Mouse (Mus musculus) inflammation-experienced regulatory T-cells, adult 6 months (primary cell): ENCODE results near the gene Irf5. TPM values are rescaled to one million over a fixed set of nuclear protein-coding genes. Genes with fewer than 3 reads are reported as not detected.

Source experiments
- polyA plus RNA-seq, 3 experiments: library from polyadenylated mRNA; unstranded; fragments of 100-300 nt; shearing (Covaris generic); gene quantifications; one replicate each; pipeline ENCODE4 v1.2.1; 2017

Irf5 gene
- polyA plus RNA-seq, 3 experiments from 2014 or later = 19.2 to 26.7 (median 20.9) TPM

Other genes starting within 250 kb of the Irf5 start
- under 1 TPM in 1 of 3 experiments, not detected in 2; 0.50 TPM for gene Fam71f2, start 247.0 kb upstream of the Irf5 start, polyA plus RNA-seq
- not detected for gene Fam71f1, start 207.5 kb upstream of the Irf5 start, polyA plus RNA-seq
- 10 to 100 TPM; 60.2 to 63.2 (median 62.6) TPM for gene Calu, start 178.6 kb upstream of the Irf5 start, polyA plus RNA-seq
- under 1 TPM; 0.38 to 0.66 (median 0.66) TPM for gene Opn1sw, start 138.2 kb upstream of the Irf5 start, polyA plus RNA-seq
- 1 to 10 TPM in 2 of 3 experiments, under 1 TPM in 1; 0.65 to 1.1 (median 1.0) TPM for gene Ccdc136, start 130.3 kb upstream of the Irf5 start, polyA plus RNA-seq
- gene Flnc, start 93.4 kb upstream of the Irf5 start, polyA plus RNA-seq = not detected
- gene Atp6v1f, start 58.9 kb upstream of the Irf5 start, polyA plus RNA-seq = 100 to 1,000 TPM; 332 to 391 (median 358) TPM
- gene Atp6v1fnb, start 55.2 kb upstream of the Irf5 start, polyA plus RNA-seq = not detected
- under 1 TPM in 1 of 3 experiments, not detected in 2; 0.16 TPM for gene Kcp, start 18.7 kb upstream of the Irf5 start, polyA plus RNA-seq
- 10 to 100 TPM; 67.2 to 86.7 (median 75.6) TPM for gene Tnpo3, start 83.3 kb downstream of the Irf5 start, polyA plus RNA-seq
- under 1 TPM in 2 of 3 experiments, not detected in 1; 0.12 to 0.39 TPM for gene Tspan33, start 167.6 kb downstream of the Irf5 start, polyA plus RNA-seq
- gene Smo, start 208.9 kb downstream of the Irf5 start, polyA plus RNA-seq = not detected
- gene Ahcyl2, start 241.4 kb downstream of the Irf5 start, polyA plus RNA-seq = 10 to 100 TPM; 28.9 to 79.9 (median 60.8) TPM